Mouse (Mus musculus) kidney, adult 2 months (tissue): ENCODE measurements around the gene Zswim9.

ENCODE experiments used
- CTCF ChIP-seq: fragments of 200-500 bp; conservative IDR thresholded peaks from 2 replicates; pipeline ENCODE4 v1.5.1; 2011; ENCODE audit warnings: low read depth, mild to moderate bottlenecking, control low read depth, low read length, moderate library complexity, mixed read lengths; ENCODE audit not compliant: insufficient read depth, insufficient read length
- POLR2A ChIP-seq: fragments of 200-500 bp; IDR thresholded peaks from one replicate; pipeline ENCODE4 v1.6.1; 2011; ENCODE audit warnings: low read depth, low read length, control low read depth

- no peak for TF ChIP-seq POLR2A
- no peak for TF ChIP-seq CTCF
These were observed 65.8 kb downstream of the Zswim9 start, which contains the start of gene Vmn1r89 for GRCm38 (mm10) chr7:13212720-13213119.
